Mouse (Mus musculus): ENCODE measurements around the gene Pkmyt1. TPM values are rescaled to one million over a fixed set of nuclear protein-coding genes. Genes with fewer than 3 reads are reported as not detected.
A peak's percentile ranks its signal among the peaks of the same experiment; 100 is the strongest.

The Pkmyt1 gene
- polyA plus RNA-seq, 1 experiment from 2014 or later, result 21.1 TPM

DNA sequence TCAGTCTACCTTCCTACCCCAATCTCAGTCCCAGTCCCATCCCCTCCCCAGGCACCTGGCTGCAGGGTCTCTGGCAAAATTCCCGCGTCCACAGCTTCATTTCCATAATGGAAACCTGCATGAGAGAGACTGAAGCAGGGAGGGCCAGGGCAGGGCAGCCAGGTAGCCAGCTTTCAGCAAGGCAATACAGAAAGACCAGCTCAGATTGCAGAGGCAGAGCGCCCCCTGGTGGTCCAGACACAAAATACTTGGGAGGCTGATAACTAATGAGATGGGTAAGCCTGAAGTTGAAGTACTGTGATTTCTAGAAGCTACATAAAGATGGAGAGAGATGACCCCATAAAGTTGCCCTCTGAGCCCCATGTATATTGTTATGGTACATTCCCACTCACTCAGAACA is 19.9 kb upstream of the Pkmyt1 start:
- Histone ChIP-seq H3K36me3 (ENCODE audit: insufficient read depth, low read length) (no peaks in the 10 kb centered on the region), H3K9ac (ENCODE audit: low read depth, low read length) (no peak overlapping the region), H3K27me3 (ENCODE audit: insufficient read depth, low read length) (no peaks in the 10 kb centered on the region), H3K4me2 (ENCODE audit: low read length) (no peak overlapping the region), H3K9me3 (replicated peaks; ENCODE audit: low read length) (no peaks in the 10 kb centered on the region), H3K4me1 (replicated peaks; ENCODE audit: insufficient read depth, low read length) (no peaks in the 10 kb centered on the region), H3K27ac (no peak overlapping the region), H3K4me3 (replicated peaks; ENCODE audit: low read depth, low read length) (no peak overlapping the region)
- peak; percentile 58 for ATAC-seq (replicated peaks; ENCODE audit: low FRiP score, low read depth)
- TF ChIP-seq CTCF (IDR thresholded peaks at IDR 0.05; ENCODE audit: low read depth), result peak; percentile 95
- DNase-seq (ENCODE audit: low spot score), result peak; percentile 84
- 1% methylated on average over 3 of the region's 3 CpGs for WGBS

DNA sequence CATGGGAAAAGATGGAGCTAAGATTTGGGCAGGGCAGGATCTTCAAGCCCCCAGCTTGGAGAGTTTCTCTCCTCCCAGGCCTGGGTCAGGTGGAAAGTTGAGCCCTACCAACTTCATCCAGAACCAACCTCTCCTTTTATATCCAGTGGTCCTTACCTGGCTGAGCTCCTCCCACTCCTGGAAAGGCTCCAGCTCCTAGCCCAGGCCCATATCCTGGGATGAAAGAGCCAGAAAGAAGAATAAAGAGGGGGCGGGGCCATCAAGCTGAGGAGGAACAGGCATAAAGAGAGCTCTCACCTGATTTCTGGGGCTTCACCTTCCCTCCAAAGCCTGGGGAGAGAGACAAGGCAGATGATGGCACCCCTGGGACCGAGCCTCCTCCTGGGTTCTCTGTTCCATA is 9.1 kb upstream of the Pkmyt1 start:
- no peak for ATAC-seq (replicated peaks; ENCODE audit: low FRiP score, low read depth)
- 59% methylated on average over 2 of the region's 2 CpGs for WGBS

DNA sequence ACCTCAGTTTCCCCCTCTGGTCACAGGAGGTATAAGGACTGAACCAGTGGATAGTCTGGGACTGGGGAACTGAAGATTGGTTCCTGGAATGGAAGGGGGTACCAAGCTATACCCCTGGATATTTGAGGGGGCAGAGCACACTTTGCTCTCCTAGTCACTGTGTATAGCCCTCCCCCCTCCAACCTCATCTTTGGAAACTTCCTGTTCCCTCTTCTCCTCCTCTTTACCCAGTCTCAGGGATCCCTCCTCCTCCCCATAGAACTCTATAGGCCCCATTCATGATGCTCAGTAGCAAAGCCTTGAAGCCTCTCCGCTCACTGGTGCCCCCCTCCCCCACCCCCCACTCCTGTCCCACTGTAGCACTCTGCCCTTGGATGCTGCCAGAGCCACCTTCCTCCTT is 6.7 kb upstream of the Pkmyt1 start:
- no peak for TF ChIP-seq CTCF (IDR thresholded peaks at IDR 0.05; ENCODE audit: low read depth)
- Histone ChIP-seq H3K4me1 (replicated peaks; ENCODE audit: insufficient read depth, low read length) (no peaks in the 10 kb centered on the region), H3K9ac (ENCODE audit: low read depth, low read length) (no peak overlapping the region), H3K9me3 (replicated peaks; ENCODE audit: low read length) (no peaks in the 10 kb centered on the region), H3K4me2 (ENCODE audit: low read length) (no peak overlapping the region), H3K4me3 (replicated peaks; ENCODE audit: low read depth, low read length) (no peak overlapping the region), H3K27me3 (ENCODE audit: insufficient read depth, low read length) (no peaks in the 10 kb centered on the region), H3K27ac (no peak overlapping the region), H3K36me3 (ENCODE audit: insufficient read depth, low read length) (no peaks in the 10 kb centered on the region)
- 53% methylated on average over 1 of the region's 1 CpGs for WGBS
- ATAC-seq (replicated peaks; ENCODE audit: low FRiP score, low read depth) (no peak), DNase-seq (ENCODE audit: low spot score) (no peak)

More for the DNA sequence above, 9.1 kb upstream of the Pkmyt1 start:
- no peaks in the 10 kb centered on the region for H3K9me3 ChIP-seq (replicated peaks; ENCODE audit: low read length)
- no peak overlapping the region for H3K4me2 ChIP-seq (ENCODE audit: low read length)
- no peak overlapping the region for H3K9ac ChIP-seq (ENCODE audit: low read depth, low read length)
- TF ChIP-seq CTCF (IDR thresholded peaks at IDR 0.05; ENCODE audit: low read depth), result no peak
- H3K4me3 ChIP-seq (replicated peaks; ENCODE audit: low read depth, low read length), result no peak overlapping the region
- H3K36me3 ChIP-seq (ENCODE audit: insufficient read depth, low read length), result no peaks in the 10 kb centered on the region
- no peak for DNase-seq (ENCODE audit: low spot score)
- H3K27me3 ChIP-seq (ENCODE audit: insufficient read depth, low read length), result no peaks in the 10 kb centered on the region
- H3K4me1 ChIP-seq (replicated peaks; ENCODE audit: insufficient read depth, low read length), result no peaks in the 10 kb centered on the region
- H3K27ac ChIP-seq, result no peak overlapping the region

DNA sequence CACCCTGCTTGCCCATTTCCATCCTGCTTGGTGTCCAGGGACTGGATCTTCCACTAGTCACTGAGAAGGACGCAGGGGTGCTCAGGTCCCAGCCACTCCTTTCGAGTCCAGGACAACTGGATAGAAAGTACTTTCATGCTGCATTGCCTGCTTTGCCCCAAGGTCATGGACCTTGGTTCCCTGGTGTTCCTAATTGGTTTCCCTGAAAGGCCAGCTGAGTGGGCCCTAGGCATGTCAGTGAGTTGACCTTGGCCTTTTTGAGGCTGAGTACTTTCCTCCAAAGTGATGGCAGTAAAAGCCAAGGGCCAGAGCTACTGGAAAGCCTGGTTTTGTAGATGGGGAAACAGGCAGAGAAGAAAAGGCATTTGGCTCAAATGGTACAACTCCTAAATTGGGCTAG is 4.2 kb upstream of the Pkmyt1 start:
- Histone ChIP-seq H3K9ac (ENCODE audit: low read depth, low read length) (no peak overlapping the region), H3K27ac (no peak overlapping the region), H3K4me1 (replicated peaks; ENCODE audit: insufficient read depth, low read length) (peaks cover 4% of the 10 kb centered on the region; the same call in 1 of the 2 replicates), H3K4me2 (ENCODE audit: low read length) (no peak overlapping the region), H3K9me3 (replicated peaks; ENCODE audit: low read length) (no peaks in the 10 kb centered on the region), H3K4me3 (replicated peaks; ENCODE audit: low read depth, low read length) (no peak overlapping the region), H3K36me3 (ENCODE audit: insufficient read depth, low read length) (no peaks in the 10 kb centered on the region), H3K27me3 (ENCODE audit: insufficient read depth, low read length) (no peaks in the 10 kb centered on the region)
- DNase-seq (ENCODE audit: low spot score) (no peak), ATAC-seq (replicated peaks; ENCODE audit: low FRiP score, low read depth) (no peak)
- 77% methylated on average over 2 of the region's 2 CpGs for WGBS
- TF ChIP-seq CTCF (IDR thresholded peaks at IDR 0.05; ENCODE audit: low read depth), result no peak

DNA sequence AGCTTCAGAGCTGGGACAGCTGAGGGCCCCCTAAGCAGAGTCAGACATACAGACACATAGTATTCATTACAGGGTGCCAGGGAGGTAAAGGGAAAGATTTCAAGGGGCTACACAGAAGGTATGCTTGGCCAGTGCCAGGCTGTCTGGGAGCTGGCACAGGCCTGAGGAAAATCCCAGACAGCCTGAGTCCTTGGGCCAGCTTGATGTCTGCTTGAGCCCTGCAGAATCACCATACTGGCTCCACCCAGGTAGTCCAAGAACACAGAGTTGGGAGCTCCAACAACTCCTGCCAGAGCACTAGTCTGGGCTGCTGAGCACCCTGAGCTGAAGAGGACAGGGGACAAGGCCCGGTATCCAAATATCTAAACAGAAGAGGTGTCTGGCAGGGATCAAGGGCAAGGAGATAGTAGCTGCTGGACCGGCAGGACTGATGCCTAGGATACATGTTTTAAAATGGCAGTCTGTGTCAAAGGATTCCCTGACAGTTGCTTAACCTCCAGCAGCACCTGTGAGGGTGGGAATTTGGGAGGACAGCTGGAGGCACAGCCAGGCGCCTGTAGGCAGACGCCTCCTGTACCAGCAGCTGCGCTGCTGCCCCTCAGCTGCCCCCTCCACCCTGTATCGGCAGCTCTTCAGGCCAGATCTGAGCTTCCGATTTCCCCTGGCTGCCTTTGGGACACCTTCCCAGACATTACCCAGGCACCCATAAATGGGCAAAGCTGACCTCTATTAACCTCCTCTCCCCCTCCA is 3.6 kb upstream of the Pkmyt1 start, which contains the start of gene 1520401A03Rik:
Gene 1520401A03Rik, minus strand, starts transcription at position 408 of the 750 bp plus-strand sequence.
- Histone ChIP-seq H3K9ac (ENCODE audit: low read depth, low read length) (0 out of 2 replicates have a peak within 1 kb of the TSS, but pooled peaks have one; percentile 18), H3K27me3 (ENCODE audit: insufficient read depth, low read length) (no peaks in the 10 kb centered on the region), H3K4me1 (replicated peaks; ENCODE audit: insufficient read depth, low read length) (peaks cover 4% of the 10 kb centered on the region; the same call in 1 of the 2 replicates), H3K27ac (no peak within 1 kb of the TSS), H3K4me3 (replicated peaks; ENCODE audit: low read depth, low read length) (no peak within 1 kb of the TSS), H3K9me3 (replicated peaks; ENCODE audit: low read length) (no peaks in the 10 kb centered on the region), H3K4me2 (ENCODE audit: low read length) (no peak within 1 kb of the TSS), H3K36me3 (ENCODE audit: insufficient read depth, low read length) (no peaks in the 10 kb centered on the region)
- TF ChIP-seq CTCF (IDR thresholded peaks at IDR 0.05; ENCODE audit: low read depth), result no peak
- no peak for DNase-seq (ENCODE audit: low spot score)
- no peak for ATAC-seq (replicated peaks; ENCODE audit: low FRiP score, low read depth)
- 65% methylated on average over 7 of the region's 7 CpGs for WGBS

DNA sequence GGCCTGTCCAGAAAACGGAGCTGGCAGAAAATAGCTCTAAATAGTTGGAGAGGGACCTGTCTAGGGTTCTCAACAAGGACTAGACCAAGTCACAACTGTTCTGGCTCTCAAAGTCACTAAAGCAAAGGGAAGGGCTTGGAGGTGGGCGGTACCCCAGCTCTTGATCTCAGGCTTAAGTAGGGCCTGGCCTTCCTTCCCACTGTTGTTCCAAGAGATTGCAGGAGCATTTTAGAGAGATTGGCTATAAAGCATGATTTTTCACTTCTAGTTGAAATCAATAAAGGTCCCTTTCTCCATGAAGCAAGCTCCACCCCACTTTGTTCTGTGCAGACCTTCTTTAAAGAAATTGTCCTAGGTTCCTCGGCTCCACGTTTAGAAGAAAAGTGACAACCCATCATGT is 659 bp upstream of the Pkmyt1 start:
- H3K4me1 ChIP-seq (replicated peaks; ENCODE audit: insufficient read depth, low read length), result peaks cover 4% of the 10 kb centered on the region; the same call in 1 of the 2 replicates
- H3K4me3 ChIP-seq (replicated peaks; ENCODE audit: low read depth, low read length), result peak overlapping the region; percentile 76; the same call in 1 of the 2 replicates
- H3K4me2 ChIP-seq (ENCODE audit: low read length), result peak overlapping the region; percentile 88
- no peak for TF ChIP-seq CTCF (IDR thresholded peaks at IDR 0.05; ENCODE audit: low read depth)
- DNase-seq (ENCODE audit: low spot score), result no peak
- WGBS, result 55% methylated on average over 4 of the region's 4 CpGs
- H3K27ac ChIP-seq, result peak overlapping the region; percentile 64; the same call in 1 of the 2 replicates
- no peaks in the 10 kb centered on the region for H3K9me3 ChIP-seq (replicated peaks; ENCODE audit: low read length)
- no peak for ATAC-seq (replicated peaks; ENCODE audit: low FRiP score, low read depth)
- H3K27me3 ChIP-seq (ENCODE audit: insufficient read depth, low read length), result no peaks in the 10 kb centered on the region
- peak overlapping the region; percentile 52 for H3K9ac ChIP-seq (ENCODE audit: low read depth, low read length)
- H3K36me3 ChIP-seq (ENCODE audit: insufficient read depth, low read length), result no peaks in the 10 kb centered on the region
